Mouse (Mus musculus) left cerebral cortex, postnatal 25 days (tissue): ENCODE measurements around the gene Klf15. TPM values are rescaled to one million over a fixed set of nuclear protein-coding genes. Genes with fewer than 3 reads are reported as not detected.

ENCODE experiments used
- DNase-seq, 2 experiments: peaks; one replicate each; pipeline ENCODE4 v3.0.0; 2022; ENCODE audit warnings: low spot score in 2 of 2, mixed read lengths in 1 of 2
- intact Hi-C: fragments of 180-260 bp; cut with DNase I; formaldehyde crosslinking; loops from one replicate; pipeline ENCODE4 v1.15.1; 2025
- total RNA-seq, 2 experiments: library from RNA; stranded (reverse); gene quantifications; 2 replicates each; pipeline ENCODE4 v1.2.3; 2021

Gene Klf15
- total RNA-seq, 2 experiments from 2014 or later: 20.8 to 24.2 TPM

DNA sequence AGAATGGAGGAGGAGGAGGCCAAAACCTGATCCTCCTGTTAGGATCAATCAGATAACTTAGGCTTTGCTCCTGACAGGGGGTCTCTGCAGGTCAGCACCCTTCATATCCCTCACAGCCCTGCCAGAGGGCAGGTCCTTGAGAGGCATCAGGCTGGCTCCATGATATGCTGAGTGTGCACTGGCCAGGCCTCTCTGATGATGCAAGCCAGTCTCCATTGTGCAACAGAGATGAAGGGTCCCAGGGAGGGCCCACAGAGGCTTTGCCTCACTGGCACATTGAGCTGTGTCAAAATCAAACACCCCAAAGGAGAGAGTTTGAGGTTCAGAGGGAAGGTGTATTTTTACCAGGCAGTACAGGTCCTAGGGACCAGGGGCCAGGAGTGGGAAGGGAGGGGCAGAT, 52.0 kb downstream of the Klf15 start:
- intact Hi-C loops: loop anchor here (5.0 to 10.0 kb wide), 2 partner anchors 82 to 840 kb away; no protein-coding TSS in a partner anchor
- no peak for DNase-seq

DNA sequence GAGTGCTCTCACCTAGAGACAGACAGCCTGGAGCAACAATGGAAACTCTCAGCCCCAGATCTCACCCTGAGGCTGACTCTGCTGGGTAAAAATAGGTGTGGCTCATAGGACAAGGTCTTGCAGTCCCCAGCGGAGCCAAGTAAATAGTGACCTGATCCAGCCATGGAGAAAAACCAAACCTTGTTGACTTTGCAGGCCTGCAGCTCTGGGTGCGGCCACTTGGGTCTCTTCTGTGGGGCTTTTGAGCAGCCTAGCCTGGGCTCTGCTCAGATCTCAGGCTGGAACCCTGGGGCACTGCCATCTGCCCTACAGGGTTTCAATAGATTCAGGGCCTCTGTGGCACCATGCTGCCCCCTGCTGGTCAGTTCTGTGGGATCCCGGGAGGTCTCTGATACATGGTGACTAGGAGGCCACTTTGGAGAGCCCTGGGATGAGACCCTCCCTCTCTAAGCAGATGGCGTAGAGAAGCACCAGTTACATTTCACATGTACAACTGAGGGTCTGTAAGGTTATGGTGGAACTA, 52.6 kb downstream of the Klf15 start:
- intact Hi-C loops: loop anchor here (5.0 to 10.0 kb wide), 3 partner anchors 63 to 840 kb away; no protein-coding TSS in a partner anchor
- peak; percentile 79 to 84 for DNase-seq

DNA sequence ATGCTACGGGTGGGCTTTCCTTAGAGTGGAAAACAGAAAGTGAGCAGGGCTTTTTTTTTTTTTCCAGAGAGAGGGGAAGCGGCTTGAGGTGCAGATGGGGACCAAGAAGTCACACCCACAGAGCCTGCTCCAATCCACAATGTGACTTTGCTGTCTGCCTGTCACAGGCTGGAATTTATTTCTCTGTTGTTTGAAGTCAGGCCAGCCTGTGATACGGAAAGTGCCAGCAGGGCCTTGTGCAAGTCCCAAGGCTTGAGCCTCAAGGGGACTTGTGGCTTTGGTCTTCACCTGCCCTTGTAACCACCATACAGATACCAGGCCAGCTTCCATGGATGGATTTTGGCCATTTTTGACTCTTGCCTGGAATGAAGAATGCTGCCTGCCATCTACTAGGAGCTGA, 56.5 kb downstream of the Klf15 start:
- intact Hi-C loops: loop anchor here (5.0 to 10.0 kb wide), 2 partner anchors 67 to 844 kb away; no protein-coding TSS in a partner anchor
- no peak for DNase-seq

DNA sequence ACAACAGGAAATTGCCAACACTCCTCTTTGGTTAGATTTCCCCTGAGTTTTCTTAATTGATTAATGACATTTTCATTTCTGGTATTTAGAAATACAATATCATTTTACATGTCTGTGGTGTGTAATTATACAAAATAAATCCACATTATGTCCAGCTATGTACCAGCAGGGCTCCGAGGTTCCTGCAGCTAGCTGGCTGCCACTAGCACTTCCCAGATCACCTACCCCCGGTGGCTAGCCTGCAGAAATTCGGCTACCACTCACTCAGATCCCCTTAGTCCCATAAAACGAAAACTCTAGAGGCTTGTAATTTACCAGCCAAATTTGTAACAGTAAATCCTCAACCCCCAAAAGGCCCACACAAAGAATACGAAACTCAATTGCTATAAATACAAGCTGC, 57.0 kb downstream of the Klf15 start:
- intact Hi-C loops: loop anchor here (5.0 to 10.0 kb wide), 2 partner anchors 67 to 845 kb away; no protein-coding TSS in a partner anchor
- DNase-seq: no peak

Other genes starting within 250 kb of the Klf15 start
- gene Vmn1r53, start 238.1 kb upstream of the Klf15 start, total RNA-seq: not detected
- not detected for gene Vmn1r54, start 216.3 kb upstream of the Klf15 start, total RNA-seq
- not detected for gene BC048671, start 161.4 kb upstream of the Klf15 start, total RNA-seq
- not detected for gene Chst13, start 137.4 kb upstream of the Klf15 start, total RNA-seq
- gene Uroc1, start 129.3 kb upstream of the Klf15 start, total RNA-seq: not detected
- gene Zxdc, start 93.1 kb upstream of the Klf15 start, total RNA-seq: 10 to 100 TPM; 27.2 to 29.9 TPM
- 1 to 10 TPM; 3.8 to 3.9 TPM for gene Cfap100, start 33.8 kb upstream of the Klf15 start, total RNA-seq
- 10 to 100 TPM; 63.5 to 65.8 TPM for gene Aldh1l1, start 23.9 kb downstream of the Klf15 start, total RNA-seq
- 1 to 10 TPM; 4.3 to 5.1 TPM for gene Slc41a3, start 142.1 kb downstream of the Klf15 start, total RNA-seq